8 mouse cellular contexts compared by ENCODE assay signal in genomic region chr17:29636118-29636517, GRCm38 (mm10). TPM values are rescaled to one million over a fixed set of nuclear protein-coding genes. Genes with fewer than 3 reads are reported as not detected.
A peak's percentile ranks its signal among the peaks of the same experiment; 100 is the strongest.
DNase-seq lines count a peak whose midpoint lies in the region; ATAC-seq and TF ChIP-seq lines count a peak whose summit lies in the region.

No protein-coding gene starts in this region.

- TF ChIP-seq EP300 in MEL (IDR thresholded peaks at IDR 0.05; ENCODE audit: low read depth in 1 of 2, low read length in 2 of 2): no peak

- no peak for ATAC-seq in kidney, embryonic 14.5 days (ENCODE audit: low FRiP score, low TSS enrichment)
- no peak for ATAC-seq in lung, embryonic 14.5 days (ENCODE audit: insufficient read depth)

- H3K4me2 ChIP-seq in kidney, embryonic 14.5 days (replicated peaks; ENCODE audit: low read depth, low read length): no peak overlapping the region
- no peak overlapping the region for H3K4me2 ChIP-seq in lung, embryonic 14.5 days

- TF ChIP-seq RAD21 in MEL (IDR thresholded peaks at IDR 0.05; ENCODE audit: low read depth, low read length): peak; percentile 74

- H3K79me2 ChIP-seq in MEL (ENCODE audit: control insufficient read depth, insufficient read depth, low read length, poor library complexity): no peaks in the 10 kb centered on the region

- H3K27ac ChIP-seq in kidney, embryonic 14.5 days (ENCODE audit: low read depth, low read length): no peak overlapping the region
- peak overlapping the region; percentile 12; the same call in 1 of the 2 replicates for H3K27ac ChIP-seq in MEL (ENCODE audit: control insufficient read depth, low read depth, low read length)
- H3K27ac ChIP-seq in lung, embryonic 14.5 days (ENCODE audit: low read depth): no peak overlapping the region

- no peaks in the 10 kb centered on the region for H3K9me3 ChIP-seq in kidney, embryonic 14.5 days (ENCODE audit: control insufficient read depth, low read length)
- H3K9me3 ChIP-seq in MEL (replicated peaks; ENCODE audit: insufficient read depth, low read length): no peaks in the 10 kb centered on the region
- no peaks in the 10 kb centered on the region for H3K9me3 ChIP-seq in lung, embryonic 14.5 days (ENCODE audit: low read depth, low read length)

- no peak overlapping the region for H3K9ac ChIP-seq in kidney, embryonic 14.5 days (ENCODE audit: low read depth, low read length)
- H3K9ac ChIP-seq in MEL (ENCODE audit: control insufficient read depth, low read depth, low read length, poor library complexity, severe bottlenecking): no peak overlapping the region
- H3K9ac ChIP-seq in lung, embryonic 14.5 days: no peak overlapping the region

- H3K4me1 ChIP-seq in kidney, embryonic 14.5 days (ENCODE audit: control insufficient read depth, insufficient read depth, low read length): no peaks in the 10 kb centered on the region
- H3K4me1 ChIP-seq in MEL (ENCODE audit: control insufficient read depth in 1 of 2, insufficient read depth in 2 of 2, low read length in 2 of 2): peaks cover 11 to 20% of the 10 kb centered on the region in 2 experiments
- no peaks in the 10 kb centered on the region for H3K4me1 ChIP-seq in lung, embryonic 14.5 days (ENCODE audit: insufficient read depth)

- peak; percentile 53 to 82 (median 78) for TF ChIP-seq CTCF in MEL (IDR thresholded peaks at IDR 0.05 in 2 of 3, conservative IDR thresholded peaks at IDR 0.05 in 1 of 3; ENCODE audit: control insufficient read depth in 1 of 3, insufficient read depth in 1 of 3, low read depth in 2 of 3, low read length in 3 of 3, poor library complexity in 1 of 3, severe bottlenecking in 1 of 3)
- TF ChIP-seq CTCF in lung, embryonic 14.5 days (IDR thresholded peaks at IDR 0.05; ENCODE audit: low read depth): peak; percentile 61

- no peak overlapping the region for H3K4me3 ChIP-seq in kidney, embryonic 14.5 days (ENCODE audit: low read length)
- no peak overlapping the region for H3K4me3 ChIP-seq in MEL (ENCODE audit: control insufficient read depth in 1 of 2, insufficient read depth in 1 of 2, low read depth in 2 of 2, low read length in 2 of 2)
- no peak overlapping the region for H3K4me3 ChIP-seq in lung, embryonic 14.5 days (ENCODE audit: low read depth, low read length)

- H3K27me3 ChIP-seq in kidney, embryonic 14.5 days (ENCODE audit: control insufficient read depth, insufficient read depth, low read length): no peaks in the 10 kb centered on the region
- no peaks in the 10 kb centered on the region for H3K27me3 ChIP-seq in MEL (ENCODE audit: control insufficient read depth in 1 of 2, insufficient read depth in 2 of 2, low read length in 2 of 2)
- H3K27me3 ChIP-seq in lung, embryonic 14.5 days (ENCODE audit: insufficient read depth, low read length): no peaks in the 10 kb centered on the region

- peak; percentile 38 to 77 for DNase-seq in adrenal gland, adult (ENCODE audit: inconsistent age in 2 of 2, low spot score in 1 of 2)
- DNase-seq in adrenal gland, postnatal 4 days (ENCODE audit: low spot score in 2 of 2): no peak
- peak; percentile 29 for DNase-seq in kidney, postnatal 14 days
- DNase-seq in MEL (ENCODE audit: low read depth, low spot score): peak; percentile 73
- peak; percentile 72 to 74 for DNase-seq in cerebellum, postnatal 10 days
- peak; percentile 50 for DNase-seq in lung, embryonic 14.5 days
- no peak for DNase-seq in urinary bladder, adult 18-20 months (ENCODE audit: low spot score in 2 of 2)

- 79% methylated on average over 5 of the region's 5 CpGs for WGBS in kidney, embryonic 14.5 days
- WGBS in lung, embryonic 14.5 days: 74% methylated on average over 5 of the region's 5 CpGs

- peaks cover 88% of the 10 kb centered on the region for H3K36me3 ChIP-seq in kidney, embryonic 14.5 days (ENCODE audit: control insufficient read depth, insufficient read depth, low read length)
- peaks cover 10 to 21% of the 10 kb centered on the region in 2 experiments for H3K36me3 ChIP-seq in MEL (ENCODE audit: control insufficient read depth in 1 of 2, insufficient read depth in 2 of 2, low read length in 2 of 2)
- peaks cover 89% of the 10 kb centered on the region for H3K36me3 ChIP-seq in lung, embryonic 14.5 days (ENCODE audit: insufficient read depth)

- TF ChIP-seq POLR2A in MEL (IDR thresholded peaks at IDR 0.05; ENCODE audit: control insufficient read depth in 1 of 2, insufficient read depth in 1 of 2, low read depth in 1 of 2, low read length in 2 of 2, poor library complexity in 1 of 2): no peak

TF ChIP-seq in MEL, 35 proteins besides CTCF, POLR2A, EP300 and RAD21:
- TF ChIP-seq ELF1 (IDR thresholded peaks at IDR 0.05; ENCODE audit: low read depth, low read length) (no peak), GATA1 (IDR thresholded peaks at IDR 0.05; ENCODE audit: low read depth, low read length) (no peak), ZC3H11A (IDR thresholded peaks at IDR 0.05; ENCODE audit: low read depth, low read length) (peak; percentile 76), RCOR1 (IDR thresholded peaks at IDR 0.05; ENCODE audit: low read depth, low read length) (no peak), ZNF384 (IDR thresholded peaks at IDR 0.05; ENCODE audit: low read depth, low read length) (0 out of 2 replicates have a peak, but pooled peaks have one; percentile 17), CHD1 (IDR thresholded peaks at IDR 0.05; ENCODE audit: low read depth, low read length) (no peak), NELFE (IDR thresholded peaks at IDR 0.05; ENCODE audit: low read depth, low read length) (no peak), USF1 (IDR thresholded peaks at IDR 0.05; ENCODE audit: low read depth, low read length) (no peak), SIN3A (IDR thresholded peaks at IDR 0.05; ENCODE audit: low read length) (no peak), POLR2AphosphoS2 (IDR thresholded peaks at IDR 0.05; ENCODE audit: low read length) (no peak), BHLHE40 (IDR thresholded peaks at IDR 0.05; ENCODE audit: borderline replicate concordance, low read depth, low read length) (no peak), USF2 (IDR thresholded peaks at IDR 0.05; ENCODE audit: borderline replicate concordance in 1 of 2, insufficient read depth in 1 of 2, low read depth in 1 of 2, low read length in 2 of 2) (no peak), POLR2AphosphoS5 (IDR thresholded peaks at IDR 0.05; ENCODE audit: borderline replicate concordance, low read depth, low read length) (no peak), TAL1 (IDR thresholded peaks at IDR 0.05; ENCODE audit: low read length) (no peak), ETS1 (IDR thresholded peaks at IDR 0.05; ENCODE audit: low read depth, low read length) (no peak), UBTF (IDR thresholded peaks at IDR 0.05; ENCODE audit: borderline replicate concordance, insufficient read depth, low read depth, low read length) (no peak), KAT2A (conservative IDR thresholded peaks at IDR 0.05; ENCODE audit: low read depth, low read length) (no peak), TCF12 (IDR thresholded peaks at IDR 0.05; ENCODE audit: low read depth, low read length) (no peak), ZKSCAN1 (IDR thresholded peaks at IDR 0.05; ENCODE audit: low read depth, low read length) (no peak), MAX (IDR thresholded peaks at IDR 0.05; ENCODE audit: low read length) (no peak), E2F4 (IDR thresholded peaks at IDR 0.05; ENCODE audit: borderline replicate concordance, low read depth, low read length) (no peak), SMC3 (IDR thresholded peaks at IDR 0.05; ENCODE audit: low read depth, low read length) (peak; percentile 84)

RNA-seq across cellular contexts. Expression of gene Gm28043, which starts 21.4 kb away (rescaled TPM):
- total RNA-seq in adrenal gland, postnatal 4 days (2021): 1 to 10 TPM; 6.3 to 7.8 TPM
- polyA plus RNA-seq in kidney, embryonic 14.5 days (2014; fragmentation: Nextera tagmentation; extraction: Ambion mirVana): 2.2 and 2.3 TPM in 2 replicates
- 3.1 and 3.4 TPM in 2 replicates for total RNA-seq in MEL (2012; rRNA removed)
- 1 to 10 TPM in 1 of 2 experiments, not detected in 1; 1.3 TPM for polyA plus RNA-seq in MEL (2012; ENCODE audit: insufficient read depth in 1 of 2, insufficient read length in 2 of 2, low read depth in 1 of 2, low replicate concordance in 2 of 2, missing spikeins in 1 of 2)
- polyA plus RNA-seq in lung, embryonic 14.5 days (2014; fragmentation: Nextera tagmentation; extraction: Ambion mirVana): 3.0 and 3.4 TPM in 2 replicates

RNA-seq across cellular contexts. Expression of gene Rnf8, which starts 21.5 kb away (rescaled TPM):
- total RNA-seq in adrenal gland, postnatal 4 days (2021): 10 to 100 TPM; 88.9 to 93.3 TPM
- polyA plus RNA-seq in kidney, embryonic 14.5 days (2014; fragmentation: Nextera tagmentation; extraction: Ambion mirVana): 74.6 and 87.2 TPM in 2 replicates
- total RNA-seq in MEL (2012; rRNA removed): 32.9 and 40.3 TPM in 2 replicates
- 10 to 100 TPM in 1 of 2 experiments, not detected in 1; 49.2 TPM for polyA plus RNA-seq in MEL (2012; ENCODE audit: insufficient read depth in 1 of 2, insufficient read length in 2 of 2, low read depth in 1 of 2, low replicate concordance in 2 of 2, missing spikeins in 1 of 2)
- polyA plus RNA-seq in lung, embryonic 14.5 days (2014; fragmentation: Nextera tagmentation; extraction: Ambion mirVana): 68.8 and 72.1 TPM in 2 replicates

RNA-seq across cellular contexts. Expression of gene Cmtr1, which starts 24.3 kb away (rescaled TPM):
- total RNA-seq in adrenal gland, postnatal 4 days (2021): 100 to 1,000 TPM in 1 of 2 experiments, 10 to 100 TPM in 1; 99.2 to 101 TPM
- 102 and 111 TPM in 2 replicates for polyA plus RNA-seq in kidney, embryonic 14.5 days (2014; fragmentation: Nextera tagmentation; extraction: Ambion mirVana)
- 77.9 and 82.2 TPM in 2 replicates for total RNA-seq in MEL (2012; rRNA removed)
- polyA plus RNA-seq in MEL (2012; ENCODE audit: insufficient read depth in 1 of 2, insufficient read length in 2 of 2, low read depth in 1 of 2, low replicate concordance in 2 of 2, missing spikeins in 1 of 2): 10 to 100 TPM; 47.3 to 99.6 TPM
- 112 and 114 TPM in 2 replicates for polyA plus RNA-seq in lung, embryonic 14.5 days (2014; fragmentation: Nextera tagmentation; extraction: Ambion mirVana)

Comparison
In these comparisons a context has a peak if more than half of its experiments do, and no peak if none do; other contexts are left out.
1. DNase-seq: peak in adrenal gland, adult (2 of 2), kidney, postnatal 14 days (single experiment), MEL (single experiment), cerebellum, postnatal 10 days (2 of 2) and lung, embryonic 14.5 days (single experiment); none in adrenal gland, postnatal 4 days (0 of 2) and urinary bladder, adult 18-20 months (0 of 2).